Mouse (Mus musculus) neural tube, embryonic 11.5 days (tissue): Measurements from ENCODE around the gene Tmem161b. TPM values are rescaled to one million over a fixed set of nuclear protein-coding genes. Genes with fewer than 3 reads are reported as not detected.
A peak's percentile ranks its signal among the peaks of the same experiment; 100 is the strongest.
"Not testable (repeated sequence)": the region's sequence is repeated elsewhere in the genome, so short reads cannot be mapped to it uniquely, and the experiment has no call there.

ENCODE experiments used
- ATAC-seq: fragments of 200-750 bp; cut with Nextera tagmentation; 2 replicates; pipeline ENCODE4 v1.8.0; 2017; ENCODE audit warnings: moderate number of reproducible peaks, mild to moderate bottlenecking, moderate TSS enrichment, moderate library complexity; ENCODE audit not compliant: insufficient read depth, low FRiP score, low TSS enrichment
- DNase-seq: peaks from one replicate; pipeline ENCODE4 v3.0.0-alpha.2; 2015; ENCODE audit warnings: low spot score
- H3K27ac ChIP-seq: fragments of 300-500 bp; sonication (generic); 2 replicates; pipeline ENCODE4 v1.5.1; 2014; ENCODE audit warnings: low read depth, mild to moderate bottlenecking, low read length
- H3K27me3 ChIP-seq: fragments of 300-500 bp; sonication (generic); 2 replicates; pipeline ENCODE4 v1.6.1; 2014; ENCODE audit warnings: mild to moderate bottlenecking, low read length, mixed read lengths; ENCODE audit not compliant: control insufficient read depth, insufficient read depth
- H3K36me3 ChIP-seq: fragments of 300-500 bp; sonication (generic); 2 replicates; pipeline ENCODE4 v1.6.1; 2014; ENCODE audit warnings: mild to moderate bottlenecking, low read length, moderate library complexity, mixed read lengths; ENCODE audit not compliant: control insufficient read depth, insufficient read depth
- H3K4me1 ChIP-seq: fragments of 300-500 bp; sonication (generic); 2 replicates; pipeline ENCODE4 v1.6.1; 2014; ENCODE audit warnings: low read length, mixed read lengths; ENCODE audit not compliant: control insufficient read depth, insufficient read depth
- H3K4me2 ChIP-seq: fragments of 300-500 bp; sonication (generic); 2 replicates; pipeline ENCODE4 v1.6.1; 2014; ENCODE audit warnings: low read depth, mild to moderate bottlenecking, moderate library complexity
- H3K4me3 ChIP-seq: fragments of 300-500 bp; sonication (generic); 2 replicates; pipeline ENCODE4 v1.5.1; 2014; ENCODE audit warnings: low read depth, low read length
- H3K9ac ChIP-seq: fragments of 300-500 bp; sonication (generic); 2 replicates; pipeline ENCODE4 v1.6.1; 2014; ENCODE audit warnings: mild to moderate bottlenecking, low read length
- H3K9me3 ChIP-seq: fragments of 300-500 bp; sonication (generic); 2 replicates; pipeline ENCODE4 v1.6.1; 2016; ENCODE audit warnings: low read length; ENCODE audit not compliant: control insufficient read depth
- WGBS: fragments of 180-500 bp; shearing (Covaris S2); extraction: QIAGEN DNeasy Blood & Tissue Kit; methylation state at CpG from one replicate; pipeline ENCODE4 v1.1.7; 2014; 5-methylcytosine and 5-hydroxymethylcytosine counted together
- polyA plus RNA-seq: library from polyadenylated mRNA; unstranded; fragments of >200 nt; fragmentation: Nextera tagmentation; extraction: Ambion mirVana; gene quantifications from 2 replicates; pipeline ENCODE4 v1.2.1, GENCODE M21; 2014

Gene Tmem161b
- 21.6 and 23.2 TPM in 2 replicates for polyA plus RNA-seq

DNA sequence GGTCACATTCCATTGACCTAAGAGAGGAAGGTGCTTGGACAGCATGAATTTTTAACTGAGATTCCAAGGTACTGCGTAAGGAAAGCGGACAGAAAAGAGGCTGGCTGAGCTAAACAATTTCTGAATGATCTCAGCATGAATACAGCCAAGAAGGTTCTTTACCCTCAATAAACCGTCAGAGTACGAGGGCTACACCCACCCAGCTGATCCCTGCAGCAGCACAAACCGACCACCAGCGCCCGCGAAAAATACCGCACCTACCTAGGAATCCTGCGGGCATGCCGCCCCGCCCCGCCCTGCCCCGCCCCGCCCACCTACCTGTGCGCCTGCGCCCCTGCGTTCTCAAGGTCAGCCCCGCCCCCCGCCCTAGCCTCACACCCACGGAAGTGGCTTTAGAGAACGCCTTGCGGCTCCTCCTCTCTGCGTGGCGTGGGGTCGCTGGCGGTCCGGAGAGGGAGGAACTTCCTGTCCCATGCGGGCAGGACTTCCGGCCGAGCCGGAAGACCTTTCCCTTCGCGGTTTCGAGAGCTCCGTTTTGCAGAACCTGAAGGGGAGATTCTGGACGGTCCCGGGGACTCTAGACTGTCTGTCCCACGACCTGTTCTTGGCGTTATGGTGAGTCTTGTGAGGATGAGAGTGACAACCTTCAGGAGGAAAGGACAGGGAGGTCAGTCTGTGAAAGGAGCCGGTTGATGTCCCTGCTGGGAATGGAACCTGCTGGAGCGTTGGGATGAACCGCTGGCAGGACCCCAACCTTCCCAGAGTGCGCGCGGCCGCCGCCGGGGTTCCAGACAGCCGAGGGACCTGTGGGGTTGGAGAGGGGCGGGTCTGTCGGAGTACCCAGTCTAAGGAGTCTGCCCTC, at the start of gene Tmem161b:
Gene Tmem161b (plus strand): TSS at position 477 of the 862 bp plus-strand sequence.
- peak; percentile 90 for DNase-seq
- peak within 1 kb of the TSS; percentile 83 for H3K4me3 ChIP-seq
- H3K27ac ChIP-seq: peak within 1 kb of the TSS; percentile 60
- peak; percentile 97 for ATAC-seq
- no peaks in the 10 kb centered on the region for H3K36me3 ChIP-seq
- peak within 1 kb of the TSS; percentile 78 for H3K9ac ChIP-seq
- H3K4me2 ChIP-seq: peak within 1 kb of the TSS; percentile 74
- under 1% methylated on average over 51 of the region's 52 CpGs for WGBS
- H3K9me3 ChIP-seq: no peaks in the 10 kb centered on the region
- no peaks in the 10 kb centered on the region for H3K27me3 ChIP-seq
- H3K4me1 ChIP-seq: peaks cover 13% of the 10 kb centered on the region

DNA sequence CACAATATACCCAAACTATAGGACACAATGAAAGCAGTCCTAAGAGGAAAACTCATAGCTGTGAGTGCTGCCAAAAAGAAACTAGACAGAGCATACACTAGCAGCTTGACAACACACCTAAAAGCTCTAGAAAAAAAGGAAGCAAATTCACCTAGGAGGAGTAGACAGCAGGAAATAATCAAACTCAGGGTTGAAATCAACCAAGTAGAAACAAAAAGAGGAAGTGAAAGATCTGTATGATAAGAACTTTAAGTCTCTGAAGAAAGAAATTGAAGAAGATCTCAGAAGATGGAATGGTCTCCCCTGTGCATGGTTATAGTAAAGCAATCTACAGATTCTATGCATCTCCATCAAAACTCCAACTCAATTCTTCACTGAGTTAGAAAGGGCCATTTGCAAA, 36.3 kb upstream of the Tmem161b start:
- H3K4me3 ChIP-seq, H3K27me3 ChIP-seq, H3K9me3 ChIP-seq, H3K27ac ChIP-seq, H3K4me2 ChIP-seq, ATAC-seq, H3K36me3 ChIP-seq, H3K4me1 ChIP-seq, H3K9ac ChIP-seq, DNase-seq: not testable (repeated sequence)

DNA sequence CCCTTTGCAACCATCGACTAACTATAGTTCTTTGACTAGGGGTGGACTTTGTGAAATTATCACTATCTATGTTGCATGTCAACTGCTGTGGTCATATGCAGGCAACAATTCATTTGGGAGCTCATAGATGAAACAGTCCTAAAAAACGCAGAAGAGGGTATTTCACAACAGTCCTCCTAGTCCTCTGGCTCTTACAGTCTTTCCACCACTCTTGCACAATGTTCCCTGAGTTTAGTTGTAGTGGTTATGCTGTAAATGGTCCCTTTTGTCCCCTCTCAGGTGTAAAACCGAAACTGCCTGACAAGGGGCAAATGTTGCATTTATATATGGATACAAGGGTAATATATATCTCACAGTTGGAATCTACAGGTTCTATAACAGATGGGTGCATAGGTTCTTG, 29.4 kb upstream of the Tmem161b start:
- no peaks in the 10 kb centered on the region for H3K4me1 ChIP-seq
- no peak for ATAC-seq
- no peak overlapping the region for H3K9ac ChIP-seq
- H3K4me3 ChIP-seq: no peak overlapping the region
- H3K36me3 ChIP-seq: no peaks in the 10 kb centered on the region
- no peak overlapping the region for H3K4me2 ChIP-seq
- no peaks in the 10 kb centered on the region for H3K9me3 ChIP-seq
- no peak overlapping the region for H3K27ac ChIP-seq
- WGBS: 85% methylated on average over 3 of the region's 3 CpGs
- H3K27me3 ChIP-seq: no peaks in the 10 kb centered on the region
- no peak for DNase-seq

DNA sequence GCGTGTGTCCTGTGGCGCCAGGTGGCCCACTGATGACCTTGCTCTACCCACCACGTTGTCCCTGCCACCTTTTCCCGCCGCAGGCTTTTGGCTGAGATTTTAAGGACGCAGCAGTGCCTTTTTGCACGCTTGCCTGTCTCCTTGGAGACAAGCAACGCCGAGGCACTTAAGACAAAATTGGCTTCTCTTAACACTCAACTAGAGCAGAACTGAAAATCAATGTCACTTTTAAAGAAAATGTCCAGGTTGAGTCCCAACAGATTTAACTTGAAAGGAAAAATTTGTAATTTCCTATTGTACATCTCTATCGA, 541 bp downstream of the Tmem161b start:
- H3K27me3 ChIP-seq: no peaks in the 10 kb centered on the region
- peaks cover 13% of the 10 kb centered on the region for H3K4me1 ChIP-seq
- WGBS: 2% methylated on average over 10 of the region's 10 CpGs
- H3K36me3 ChIP-seq: no peaks in the 10 kb centered on the region
- H3K9ac ChIP-seq: peak overlapping the region; percentile 78
- peak overlapping the region; percentile 74 for H3K4me2 ChIP-seq
- DNase-seq (no peak), ATAC-seq (no peak)
- peak overlapping the region; percentile 83 for H3K4me3 ChIP-seq
- no peaks in the 10 kb centered on the region for H3K9me3 ChIP-seq
- 0 out of 2 replicates have a peak overlapping the region, but pooled peaks have one; percentile 49 for H3K27ac ChIP-seq

DNA sequence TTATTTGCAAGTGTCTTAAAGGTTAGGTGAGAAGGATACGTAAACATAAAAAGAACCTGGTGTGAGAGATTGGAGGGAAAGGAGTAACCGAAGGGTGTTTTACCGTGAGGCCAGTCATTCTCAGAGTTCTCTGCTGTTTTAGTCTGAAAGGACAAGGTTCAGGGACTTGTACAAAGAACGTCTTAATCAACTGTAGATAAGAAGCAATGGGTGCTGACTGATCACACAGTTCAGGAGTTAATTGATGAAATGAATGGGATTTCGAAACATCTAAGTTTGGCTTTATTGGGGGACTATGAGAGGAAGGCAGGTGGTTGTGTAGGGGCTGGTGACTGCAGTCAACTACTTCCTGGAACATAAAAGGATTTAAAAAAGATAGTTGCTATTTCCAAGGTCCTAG, 922 bp downstream of the Tmem161b start:
- Histone ChIP-seq H3K4me1 (peaks cover 13% of the 10 kb centered on the region), H3K36me3 (no peaks in the 10 kb centered on the region), H3K9me3 (no peaks in the 10 kb centered on the region), H3K27me3 (no peaks in the 10 kb centered on the region), H3K4me2 (peak overlapping the region; percentile 74), H3K27ac (no peak overlapping the region), H3K4me3 (peak overlapping the region; percentile 83), H3K9ac (no peak overlapping the region)
- 56% methylated on average over 5 of the region's 5 CpGs for WGBS
- no peak for ATAC-seq
- no peak for DNase-seq

DNA sequence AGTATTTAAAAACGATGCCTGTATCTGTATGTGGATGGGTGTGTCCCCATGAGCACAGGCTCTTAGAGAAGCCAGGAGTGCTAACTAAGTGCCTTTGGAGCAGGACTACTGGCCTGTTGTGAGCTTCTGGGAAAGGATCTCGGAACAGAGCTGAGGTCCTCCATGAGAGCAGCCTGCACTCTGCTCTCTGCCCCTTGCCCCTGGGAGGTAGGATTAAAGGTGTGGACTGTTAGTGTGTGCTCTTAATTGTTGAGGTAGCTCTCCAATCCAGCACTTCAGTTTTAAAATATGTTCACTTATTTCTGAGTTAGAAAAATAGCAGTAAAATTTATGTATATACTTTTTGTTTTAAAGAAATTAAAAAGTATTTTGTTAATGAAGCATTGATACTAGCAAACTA, 11.9 kb downstream of the Tmem161b start:
- DNase-seq (no peak), ATAC-seq (no peak)
- no peak overlapping the region for H3K9ac ChIP-seq
- H3K4me1 ChIP-seq: no peaks in the 10 kb centered on the region
- 88% methylated on average over 2 of the region's 2 CpGs for WGBS
- H3K4me2 ChIP-seq: no peak overlapping the region
- H3K9me3 ChIP-seq: 0 out of 2 replicates have a peak, but pooled peaks cover 5% of the 10 kb centered on the region
- no peak overlapping the region for H3K27ac ChIP-seq
- H3K36me3 ChIP-seq: peaks cover 2% of the 10 kb centered on the region; the same call in 1 of the 2 replicates
- no peaks in the 10 kb centered on the region for H3K27me3 ChIP-seq
- H3K4me3 ChIP-seq: no peak overlapping the region

DNA sequence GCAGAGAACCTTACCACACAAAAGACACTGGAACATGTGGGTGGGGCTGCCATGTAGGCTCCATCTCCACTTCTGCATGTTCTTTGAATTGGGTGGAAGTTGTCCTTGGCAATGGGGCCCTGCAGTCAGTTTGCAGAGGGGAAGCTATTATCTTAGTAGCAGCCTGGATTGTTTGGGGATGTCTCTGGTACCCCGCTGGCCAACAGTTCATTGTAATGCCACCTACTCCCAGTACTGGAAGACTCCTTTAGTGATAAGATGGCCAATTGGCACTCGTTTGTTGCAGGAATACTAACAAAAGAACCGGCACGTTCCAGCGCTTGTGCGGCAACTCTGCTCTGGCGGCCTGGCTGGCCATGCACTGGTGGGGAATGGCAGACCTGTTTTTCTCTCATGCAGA, 14.7 kb downstream of the Tmem161b start:
- no peaks in the 10 kb centered on the region for H3K27me3 ChIP-seq
- H3K4me2 ChIP-seq: no peak overlapping the region
- H3K4me3 ChIP-seq: no peak overlapping the region
- WGBS: 91% methylated on average over 7 of the region's 7 CpGs
- H3K4me1 ChIP-seq: no peaks in the 10 kb centered on the region
- H3K36me3 ChIP-seq: peaks cover 2% of the 10 kb centered on the region; the same call in 1 of the 2 replicates
- no peak for DNase-seq
- H3K9ac ChIP-seq: no peak overlapping the region
- 0 out of 2 replicates have a peak, but pooled peaks cover 5% of the 10 kb centered on the region for H3K9me3 ChIP-seq
- H3K27ac ChIP-seq: no peak overlapping the region
- ATAC-seq: no peak

DNA sequence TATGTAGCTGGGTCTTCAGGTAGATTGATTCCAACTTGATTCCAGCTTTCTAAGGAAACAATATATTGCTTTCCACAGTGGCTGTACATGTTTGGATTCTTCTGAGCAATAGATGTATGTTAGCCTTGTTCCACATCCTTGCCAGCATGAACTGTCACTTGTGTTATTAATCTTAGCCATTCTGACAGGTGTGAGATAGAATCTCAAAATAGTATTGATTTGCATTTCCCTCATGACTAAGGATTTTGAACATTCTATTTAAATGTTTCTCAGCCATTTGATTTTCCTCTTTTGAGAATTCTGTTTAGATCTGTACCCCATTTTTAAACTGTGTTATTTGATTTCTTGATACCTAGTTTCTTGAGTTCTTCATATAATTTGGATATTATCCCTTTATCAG, 16.1 kb downstream of the Tmem161b start:
- H3K36me3 ChIP-seq: peaks cover 2% of the 10 kb centered on the region; the same call in 1 of the 2 replicates
- H3K4me2 ChIP-seq: no peak overlapping the region
- H3K4me1 ChIP-seq: no peaks in the 10 kb centered on the region
- H3K27ac ChIP-seq: no peak overlapping the region
- no peak overlapping the region for H3K4me3 ChIP-seq
- H3K27me3 ChIP-seq: no peaks in the 10 kb centered on the region
- ATAC-seq: no peak
- H3K9me3 ChIP-seq: 0 out of 2 replicates have a peak, but pooled peaks cover 5% of the 10 kb centered on the region
- DNase-seq: no peak
- H3K9ac ChIP-seq: no peak overlapping the region

DNA sequence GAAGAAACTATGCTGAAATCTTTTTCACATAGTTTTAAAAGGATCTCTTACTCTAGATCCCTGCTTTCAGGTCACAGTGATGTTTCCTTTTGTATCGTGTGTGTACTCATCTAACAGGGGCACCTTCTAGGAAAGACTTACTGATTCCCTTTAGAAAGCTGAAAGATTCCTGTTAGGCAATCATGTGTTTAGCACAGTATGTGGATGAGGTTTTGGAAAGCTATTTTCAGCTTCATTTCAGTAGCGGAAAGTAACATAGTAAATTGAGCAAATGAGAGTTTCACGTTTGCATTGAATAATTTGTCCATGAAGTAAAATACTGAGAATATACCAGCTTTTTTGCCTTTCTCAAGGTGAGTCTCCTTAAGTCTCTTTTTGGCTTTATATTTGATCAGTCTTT, 26.0 kb downstream of the Tmem161b start:
- H3K4me1 ChIP-seq: no peaks in the 10 kb centered on the region
- no peak overlapping the region for H3K9ac ChIP-seq
- H3K9me3 ChIP-seq: no peaks in the 10 kb centered on the region
- no peak for ATAC-seq
- no peaks in the 10 kb centered on the region for H3K36me3 ChIP-seq
- H3K27ac ChIP-seq: no peak overlapping the region
- WGBS: 94% methylated on average over 3 of the region's 3 CpGs
- no peaks in the 10 kb centered on the region for H3K27me3 ChIP-seq
- H3K4me3 ChIP-seq: no peak overlapping the region
- H3K4me2 ChIP-seq: no peak overlapping the region
- no peak for DNase-seq
